Mouse (Mus musculus) testis, adult 2 months (tissue): ENCODE results near the gene Meox2. TPM values are rescaled to one million over a fixed set of nuclear protein-coding genes. Genes with fewer than 3 reads are reported as not detected.
"Not testable (repeated sequence)": the region's sequence is repeated elsewhere in the genome, so short reads cannot be mapped to it uniquely, and the experiment has no call there.

Experiments used
- H3K27ac ChIP-seq: fragments of 200-500 bp; 2 replicates; pipeline ENCODE4 v1.5.1; 2012; ENCODE audit warnings: low read depth, low read length; ENCODE audit not compliant: control insufficient read depth, insufficient read depth
- H3K27me3 ChIP-seq: fragments of 200-500 bp; 2 replicates; pipeline ENCODE4 v1.6.1; 2012; ENCODE audit warnings: mild to moderate bottlenecking, low read length, moderate library complexity; ENCODE audit not compliant: control insufficient read depth, insufficient read depth
- H3K36me3 ChIP-seq: fragments of 200-500 bp; 2 replicates; pipeline ENCODE4 v1.6.1; 2012; ENCODE audit warnings: mild to moderate bottlenecking, low read length; ENCODE audit not compliant: control insufficient read depth, insufficient read depth
- H3K4me1 ChIP-seq: fragments of 200-500 bp; 2 replicates; pipeline ENCODE4 v1.6.1; 2012; ENCODE audit warnings: low read length; ENCODE audit not compliant: control insufficient read depth, insufficient read depth
- H3K4me3 ChIP-seq: fragments of 200-500 bp; 2 replicates; pipeline ENCODE4 v1.5.1; 2012; ENCODE audit warnings: low read depth, mild to moderate bottlenecking, low read length, moderate library complexity, mixed read lengths; ENCODE audit not compliant: control insufficient read depth
- CTCF ChIP-seq: fragments of 200-500 bp; IDR thresholded peaks from 2 replicates; pipeline ENCODE4 v1.5.1; 2012; ENCODE audit warnings: low read depth, mild to moderate bottlenecking, inconsistent platforms, low read length, moderate library complexity; ENCODE audit not compliant: control insufficient read depth, insufficient read depth, insufficient replicate concordance
- POLR2A ChIP-seq: fragments of 200-500 bp; IDR thresholded peaks from 2 replicates; pipeline ENCODE4 v1.6.1; 2012; ENCODE audit warnings: low read depth, mild to moderate bottlenecking, inconsistent platforms, low read length, moderate library complexity; ENCODE audit not compliant: control insufficient read depth
- polyA plus RNA-seq: library from polyadenylated mRNA; depleted of rRNA; stranded (reverse); fragments of >200 nt; gene quantifications from 2 replicates; pipeline ENCODE4 v1.2.3, GENCODE M21; 2012; rRNA removed

The Meox2 gene
- 0.06 TPM in 1 of 2 replicates, not detected in the other for polyA plus RNA-seq

DNA sequence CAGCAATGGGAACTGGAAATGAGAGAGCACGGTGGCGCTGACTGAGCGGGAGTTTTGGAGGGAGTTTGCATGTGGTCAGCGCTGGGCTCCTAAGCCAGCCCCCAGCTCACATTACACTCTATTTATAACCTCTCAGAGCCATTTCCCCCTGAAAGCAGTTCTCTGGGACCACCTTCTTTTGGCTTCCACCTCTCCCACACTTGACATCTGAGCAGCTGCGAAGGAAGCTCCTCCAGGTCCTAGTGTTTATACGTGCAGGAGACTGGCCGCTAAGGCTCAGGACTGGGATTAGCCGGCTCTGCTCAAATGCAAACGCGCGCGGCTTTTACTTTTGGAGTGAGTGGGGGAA is at the start of gene Meox2:
Meox2 (plus strand) TSS at position 151 of the 349 bp plus-strand sequence.
- Histone ChIP-seq H3K27me3 (no peaks in the 10 kb centered on the region), H3K36me3 (no peaks in the 10 kb centered on the region), H3K4me1 (peaks cover 10% of the 10 kb centered on the region; the same call in 1 of the 2 replicates), H3K4me3 (peak within 1 kb of the TSS; percentile 14), H3K27ac (no peak within 1 kb of the TSS)
- no peak for TF ChIP-seq POLR2A
- no peak for TF ChIP-seq CTCF

DNA sequence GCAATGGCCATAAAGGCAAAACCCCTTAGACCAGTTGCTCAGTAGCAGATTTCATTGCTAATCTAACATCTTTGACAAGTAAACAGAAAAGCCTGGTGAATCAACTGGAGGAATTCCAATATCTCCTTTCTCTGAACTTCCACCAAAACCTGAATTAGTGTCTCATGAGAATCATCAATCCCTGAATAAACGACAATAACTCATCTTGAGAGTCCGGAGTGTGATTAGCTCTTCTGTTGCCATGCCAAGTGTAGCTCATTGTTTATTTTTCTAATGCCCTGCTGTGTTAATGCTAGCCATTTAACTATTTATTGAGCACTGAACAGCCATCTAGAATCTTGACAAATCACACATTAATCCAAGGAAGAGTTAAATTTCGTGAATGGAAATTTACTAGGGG is 35.7 kb upstream of the Meox2 start:
- Histone ChIP-seq H3K4me3 (no peak overlapping the region), H3K27me3 (no peaks in the 10 kb centered on the region), H3K27ac (no peak overlapping the region), H3K36me3 (no peaks in the 10 kb centered on the region), H3K4me1 (no peaks in the 10 kb centered on the region)
- TF ChIP-seq CTCF = no peak
- no peak for TF ChIP-seq POLR2A

DNA sequence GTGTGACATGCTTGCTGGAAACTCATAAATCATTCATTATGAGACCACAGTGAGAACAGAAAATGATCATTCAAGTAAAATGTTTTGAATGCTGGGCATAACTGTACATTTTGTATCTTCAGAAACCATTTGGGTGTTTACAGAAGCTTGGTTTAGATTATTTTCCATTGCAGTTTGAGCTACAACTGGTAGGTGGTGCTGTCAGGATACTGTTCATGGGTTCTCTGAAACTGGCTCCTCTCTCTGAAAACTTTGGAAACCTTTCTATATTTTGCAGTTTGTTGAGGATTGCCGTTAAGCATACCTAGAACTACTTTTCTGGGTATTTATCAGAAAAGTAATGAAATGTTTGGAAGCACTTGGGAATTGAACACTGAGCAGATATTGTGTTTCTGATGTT is 31.0 kb upstream of the Meox2 start:
- no peak for TF ChIP-seq CTCF
- no peak for TF ChIP-seq POLR2A
- Histone ChIP-seq H3K36me3 (no peaks in the 10 kb centered on the region), H3K27ac (no peak overlapping the region)

DNA sequence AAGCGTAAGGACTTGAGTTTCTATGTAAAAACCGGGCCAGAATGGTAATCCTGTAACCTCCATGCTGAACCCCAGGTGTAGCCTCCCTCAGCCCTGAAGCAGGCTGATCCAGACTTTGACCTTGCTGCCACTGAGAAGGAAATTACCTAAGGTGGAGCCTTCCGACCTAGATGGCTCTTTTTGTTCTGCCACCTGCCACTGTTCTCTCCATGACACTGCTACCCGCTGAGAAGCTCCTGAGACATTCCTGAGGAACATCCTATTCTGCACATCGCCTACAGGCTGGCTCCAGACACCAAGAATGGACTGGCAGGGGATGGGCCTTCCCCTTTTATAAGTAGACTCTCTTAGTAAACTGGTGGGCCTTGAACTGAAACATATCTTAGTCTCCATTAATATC is 28.3 kb upstream of the Meox2 start:
- H3K27me3 ChIP-seq, H3K4me3 ChIP-seq, H3K27ac ChIP-seq, H3K36me3 ChIP-seq, H3K4me1 ChIP-seq: not testable (repeated sequence)

More for the DNA sequence above, 31.0 kb upstream of the Meox2 start:
- no peaks in the 10 kb centered on the region for H3K4me1 ChIP-seq
- no peaks in the 10 kb centered on the region for H3K27me3 ChIP-seq
- H3K4me3 ChIP-seq = no peak overlapping the region

DNA sequence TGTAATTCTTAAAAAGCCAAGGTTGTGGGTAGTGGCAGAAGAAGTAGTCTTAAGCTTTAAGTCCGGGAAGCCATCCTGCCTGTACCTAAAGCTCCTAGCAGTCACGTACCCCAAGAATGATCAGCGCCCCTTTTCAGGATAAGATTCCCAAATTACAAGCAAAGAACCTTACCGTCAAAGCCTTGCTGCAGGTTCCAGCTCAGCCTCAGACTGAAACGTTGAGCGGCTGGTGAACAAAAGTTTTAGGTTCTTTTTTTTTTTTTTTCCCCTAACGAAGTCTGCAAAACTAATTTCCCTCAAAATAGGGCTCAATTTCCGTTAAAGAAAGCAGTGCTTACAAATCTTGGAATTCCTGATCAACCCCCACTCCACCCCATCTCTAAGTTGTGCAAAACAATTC is 1.8 kb upstream of the Meox2 start:
- no peaks in the 10 kb centered on the region for H3K27me3 ChIP-seq
- H3K4me1 ChIP-seq = peaks cover 10% of the 10 kb centered on the region; the same call in 1 of the 2 replicates
- no peak for TF ChIP-seq POLR2A
- no peak for TF ChIP-seq CTCF

DNA sequence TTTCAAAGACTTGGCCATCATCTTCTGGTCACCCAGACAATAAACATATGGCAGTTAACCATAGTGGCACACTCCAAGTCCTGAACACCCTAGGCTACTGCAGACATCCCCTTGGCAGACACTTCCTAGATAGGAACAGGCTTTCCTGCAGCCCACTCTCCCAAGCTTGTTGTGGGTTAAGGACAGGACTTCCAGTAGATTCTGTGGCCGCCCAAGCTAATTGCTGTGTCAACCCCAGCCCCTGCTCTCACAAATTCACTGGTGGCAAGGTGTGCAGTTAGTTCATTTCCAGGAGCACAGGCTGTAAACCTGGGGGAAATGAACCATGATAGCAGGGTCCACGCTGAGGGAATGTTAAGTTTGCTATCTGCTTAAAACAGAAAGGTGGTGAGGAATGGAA is 1.2 kb upstream of the Meox2 start:
- no peak overlapping the region for H3K4me3 ChIP-seq
- TF ChIP-seq CTCF (no peak), POLR2A (no peak)
- peaks cover 10% of the 10 kb centered on the region; the same call in 1 of the 2 replicates for H3K4me1 ChIP-seq
- H3K27ac ChIP-seq = no peak overlapping the region
- no peaks in the 10 kb centered on the region for H3K27me3 ChIP-seq
- no peaks in the 10 kb centered on the region for H3K36me3 ChIP-seq

More for the DNA sequence above, 1.8 kb upstream of the Meox2 start:
- H3K4me3 ChIP-seq = no peak overlapping the region
- H3K27ac ChIP-seq = no peak overlapping the region
- no peaks in the 10 kb centered on the region for H3K36me3 ChIP-seq

DNA sequence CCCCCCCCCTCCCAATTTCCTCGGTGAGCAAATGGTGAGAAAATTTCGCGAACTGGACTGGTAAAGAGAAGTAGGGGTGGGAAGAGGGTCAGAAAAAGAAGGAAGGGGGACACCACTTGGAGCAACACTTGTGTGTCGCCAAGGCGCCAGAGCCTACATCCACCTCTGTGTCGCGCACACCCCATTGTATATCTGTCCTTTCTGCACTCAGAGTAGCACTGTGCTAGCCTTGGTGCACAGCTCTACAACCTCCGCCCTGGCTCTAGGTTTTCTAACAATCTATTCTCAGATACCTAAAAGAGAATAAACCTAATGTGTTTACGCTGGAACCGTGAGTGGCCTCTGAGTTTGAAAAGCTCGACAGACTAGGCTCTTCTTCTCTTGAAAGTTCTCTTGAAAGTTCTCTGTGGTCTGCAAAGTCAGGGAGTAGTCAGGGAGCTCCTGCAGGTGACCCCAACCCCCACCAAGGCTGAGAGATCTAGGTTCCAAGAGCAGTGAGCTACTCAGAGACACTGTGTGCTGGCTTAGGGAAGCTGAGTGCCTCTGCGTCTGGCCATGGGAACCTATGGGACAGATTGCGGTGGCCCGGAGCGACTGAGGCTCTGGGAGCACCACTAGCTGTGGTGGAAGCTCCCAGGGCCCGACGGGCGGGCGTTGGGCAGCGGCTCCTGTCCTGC is 489 bp upstream of the Meox2 start:
- Histone ChIP-seq H3K27ac (no peak overlapping the region), H3K27me3 (no peaks in the 10 kb centered on the region), H3K4me3 (no peak overlapping the region), H3K36me3 (no peaks in the 10 kb centered on the region), H3K4me1 (peaks cover 10% of the 10 kb centered on the region; the same call in 1 of the 2 replicates)
- TF ChIP-seq POLR2A = no peak
- TF ChIP-seq CTCF = no peak

DNA sequence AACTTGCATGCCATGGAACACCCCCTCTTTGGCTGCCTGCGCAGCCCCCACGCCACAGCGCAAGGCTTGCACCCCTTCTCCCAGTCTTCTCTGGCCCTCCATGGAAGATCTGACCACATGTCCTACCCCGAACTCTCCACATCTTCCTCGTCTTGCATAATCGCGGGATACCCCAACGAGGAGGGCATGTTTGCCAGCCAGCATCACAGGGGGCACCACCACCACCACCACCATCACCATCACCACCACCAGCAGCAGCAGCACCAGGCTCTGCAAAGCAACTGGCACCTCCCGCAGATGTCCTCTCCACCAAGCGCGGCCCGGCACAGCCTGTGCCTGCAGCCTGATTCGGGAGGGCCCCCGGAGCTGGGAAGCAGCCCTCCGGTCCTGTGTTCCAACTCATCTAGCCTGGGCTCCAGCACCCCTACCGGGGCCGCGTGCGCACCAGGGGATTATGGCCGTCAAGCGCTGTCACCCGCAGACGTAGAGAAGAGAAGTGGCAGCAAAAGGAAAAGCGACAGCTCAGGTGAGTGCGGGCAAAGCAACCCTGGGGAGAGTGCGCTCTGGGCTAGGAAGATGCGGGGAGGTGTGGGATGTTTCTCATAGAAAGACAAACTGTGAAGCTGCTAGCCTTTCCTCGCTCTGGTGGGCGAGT is 606 bp downstream of the Meox2 start:
- peak overlapping the region; percentile 14 for H3K4me3 ChIP-seq
- no peak overlapping the region for H3K27ac ChIP-seq
- H3K4me1 ChIP-seq = peaks cover 10% of the 10 kb centered on the region; the same call in 1 of the 2 replicates
- no peaks in the 10 kb centered on the region for H3K27me3 ChIP-seq
- TF ChIP-seq POLR2A = no peak
- TF ChIP-seq CTCF = no peak
- H3K36me3 ChIP-seq = no peaks in the 10 kb centered on the region
